Mouse (Mus musculus) left cerebral cortex, postnatal 10 days (tissue): Measurements from ENCODE around the gene Bloc1s4. TPM values are rescaled to one million over a fixed set of nuclear protein-coding genes. Genes with fewer than 3 reads are reported as not detected.

Experiments used
- DNase-seq, 2 experiments: peaks; one replicate each; pipeline ENCODE4 v3.0.0; 2021 to 2022; ENCODE audit warnings: low spot score in 2 of 2, mixed read lengths in 1 of 2; ENCODE audit errors: extremely low spot score in 1 of 2
- intact Hi-C: fragments of 180-260 bp; cut with DNase I; formaldehyde crosslinking; loops from one replicate; pipeline ENCODE4 v1.15.1; 2025
- total RNA-seq, 2 experiments: library from RNA; stranded (reverse); gene quantifications; 2 replicates each; pipeline ENCODE4 v1.2.3; 2021

Bloc1s4 gene
- total RNA-seq, 2 experiments from 2014 or later: 16.5 to 20.7 TPM

GRCm38 (mm10) chr5:36698067-36698670, 50.3 kb downstream of the Bloc1s4 start:
- no peak for DNase-seq
- intact Hi-C loops: loop anchor here (5.0 kb wide), 1 partner anchor 39 kb away; no protein-coding TSS in a partner anchor

Other genes starting within 250 kb of the Bloc1s4 start
- 10 to 100 TPM; 89.7 to 95.6 TPM for gene Tbc1d14, start 155.4 kb downstream of the Bloc1s4 start, total RNA-seq
- 10 to 100 TPM; 81.2 to 81.7 TPM for gene D5Ertd579e, start 52.6 kb downstream of the Bloc1s4 start, total RNA-seq
- gene Mrfap1, start 48.1 kb upstream of the Bloc1s4 start, total RNA-seq: 100 to 1,000 TPM; 454 to 457 TPM
- gene Man2b2, start 82.0 kb upstream of the Bloc1s4 start, total RNA-seq: 10 to 100 TPM; 18.2 to 23.1 TPM
- 100 to 1,000 TPM; 380 to 391 TPM for gene Ppp2r2c, start 119.9 kb upstream of the Bloc1s4 start, total RNA-seq
- 10 to 100 TPM; 81.9 to 85.0 TPM for gene Wfs1, start 240.6 kb upstream of the Bloc1s4 start, total RNA-seq